Mouse (Mus musculus) embryonic stem cell, embryonic (primary cell): ENCODE data around the gene Vmn2r88.
"Not testable (repeated sequence)": the region's sequence is repeated elsewhere in the genome, so short reads cannot be mapped to it uniquely, and the experiment has no call there.

Experiments used
- CTCF ChIA-PET, 4 experiments: fragments of 300-600 bp in 2 of 4; fragments of 350-600 bp in 2 of 4; sonication (Branson Sonifier 250); formaldehyde crosslinking; loops; one replicate each; lab custom pipeline; 2022; ENCODE audit warnings: inconsistent platforms in 2 of 4; lab: Charles Lee
- POLR2A ChIA-PET, 4 experiments: fragments of 300-600 bp in 2 of 4; fragments of 350-600 bp in 2 of 4; sonication (Branson Sonifier 250); formaldehyde crosslinking; loops; one replicate each; lab custom pipeline; 2022; ENCODE audit warnings: antibody characterized with exemption in 4 of 4, inconsistent platforms in 1 of 4; lab: Charles Lee

Gene Vmn2r88

DNA sequence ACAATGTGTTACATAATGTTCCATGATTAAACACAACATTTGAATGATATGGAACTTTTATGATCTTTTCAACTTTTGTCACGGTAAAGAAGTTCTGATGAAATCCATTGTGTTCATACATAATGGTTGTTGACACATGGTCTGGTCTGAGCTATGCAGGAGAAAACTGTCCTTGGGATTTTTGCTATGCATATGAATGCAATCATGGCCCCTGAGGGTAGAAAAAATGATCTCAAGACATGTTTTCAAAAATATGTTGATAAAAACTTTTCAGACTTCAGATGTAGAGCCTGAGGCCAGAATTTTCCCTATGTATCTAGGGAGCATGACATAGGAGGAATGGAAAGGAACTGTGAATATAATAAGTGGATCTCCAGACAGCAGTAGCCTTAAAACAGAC, at the start of gene Vmn2r88:
TSS of gene Vmn2r88 (plus strand) at position 301 of the 400 bp plus-strand sequence.
- ChIA-PET CTCF (no interaction called here), POLR2A (no interaction called here)

DNA sequence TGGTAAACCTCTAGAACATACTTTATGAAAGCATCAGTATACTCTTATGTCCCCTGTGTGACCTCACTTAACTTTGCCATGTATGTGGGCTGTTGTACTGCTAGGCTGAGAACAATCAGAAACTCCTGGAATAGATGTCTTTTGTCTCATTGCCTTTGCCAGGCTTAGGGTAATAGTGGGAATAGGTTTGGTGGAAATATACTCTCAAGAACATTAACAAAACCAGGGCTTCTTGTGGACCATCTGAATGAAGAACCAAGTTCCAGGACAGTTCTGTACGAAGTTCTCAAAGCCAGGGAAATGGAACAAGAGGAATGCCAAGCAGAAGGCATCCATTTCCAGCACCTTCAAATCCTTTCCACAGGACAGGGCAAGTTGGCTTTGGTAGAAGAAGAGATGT, 49.2 kb upstream of the Vmn2r88 start, which contains the start of gene Gm7247:
TSS of gene Gm7247 (plus strand) at position 301 of the 400 bp plus-strand sequence.
- POLR2A ChIA-PET, result no interaction called here
- CTCF ChIA-PET, result no interaction called here

DNA sequence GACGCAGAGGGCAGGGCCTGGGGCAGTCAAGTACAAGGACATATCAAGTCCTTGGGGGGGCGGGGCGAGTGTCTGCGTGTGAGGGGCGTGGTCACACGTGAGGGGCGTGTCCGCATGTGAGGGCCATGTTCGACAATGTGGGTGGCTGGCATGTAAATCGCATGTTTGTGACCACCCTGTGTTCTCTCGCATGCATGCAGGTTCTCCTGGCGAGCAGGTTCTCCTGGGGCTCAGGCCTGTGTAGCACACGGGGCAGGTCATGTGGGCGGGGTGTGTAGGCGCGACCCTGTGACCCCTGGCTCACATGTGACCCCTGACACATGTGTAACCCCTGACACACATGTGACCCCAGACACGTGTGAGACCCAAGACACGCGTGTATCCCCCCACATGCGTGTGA, 27.8 kb upstream of the Vmn2r88 start:
- CTCF ChIA-PET, result no interaction called here
- POLR2A ChIA-PET, result no interaction called here

DNA sequence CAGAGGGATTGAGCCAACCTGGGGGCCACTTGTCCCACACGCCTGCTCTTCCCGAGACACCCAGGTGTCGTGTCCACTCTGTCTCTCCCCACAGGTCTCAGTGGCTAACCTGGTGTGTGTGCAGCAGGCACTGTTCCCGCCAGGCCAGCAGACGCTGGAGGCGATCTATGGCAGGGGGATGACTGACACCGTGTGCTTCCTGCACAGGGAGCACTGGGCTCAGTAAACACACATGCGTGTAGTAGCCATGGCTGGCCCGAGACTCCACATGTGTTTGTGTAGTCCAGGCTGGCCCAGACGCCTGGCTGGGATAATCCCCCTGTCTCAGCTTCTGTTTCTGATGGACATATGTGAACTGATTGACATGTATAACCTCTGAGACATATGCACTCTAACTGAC, 26.3 kb upstream of the Vmn2r88 start:
- CTCF ChIA-PET, result no interaction called here
- POLR2A ChIA-PET, result no interaction called here

DNA sequence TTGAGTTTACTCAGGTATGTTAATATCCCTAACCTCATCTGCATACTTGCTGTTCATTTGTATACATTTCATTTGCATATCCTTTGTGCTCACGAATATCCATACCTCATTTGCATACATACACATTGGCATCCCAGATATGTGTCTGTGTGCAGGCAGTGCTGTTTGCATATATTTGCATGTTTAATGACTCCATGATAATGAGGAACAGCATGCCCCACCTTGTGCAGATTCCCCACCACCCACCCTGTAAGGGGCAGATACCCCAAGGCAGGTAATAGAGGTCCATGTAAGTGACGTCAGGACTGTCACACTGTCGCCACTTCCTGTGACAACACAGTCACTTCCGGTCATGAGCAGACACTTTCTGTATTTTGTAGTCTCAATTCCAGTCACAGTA, 24.9 kb upstream of the Vmn2r88 start:
- ChIA-PET CTCF (no interaction called here), POLR2A (no interaction called here)

DNA sequence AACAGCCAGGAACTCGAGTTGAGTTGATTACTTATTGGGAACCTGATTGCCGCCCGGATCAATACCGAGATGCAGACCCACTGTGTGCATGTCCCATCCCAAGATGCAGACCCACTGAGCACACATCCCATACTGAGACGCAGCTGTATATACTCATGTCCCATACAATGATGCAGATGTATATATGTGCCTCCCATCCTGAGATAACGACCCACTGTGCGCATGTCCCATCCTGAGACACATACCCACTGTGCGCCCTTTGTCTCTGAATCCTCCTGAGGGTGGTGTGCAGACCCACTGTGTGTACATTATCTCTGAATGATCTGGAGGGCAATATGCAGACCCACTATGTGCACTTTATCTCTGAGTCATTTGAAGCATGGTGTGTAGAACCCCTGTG, 22.9 kb upstream of the Vmn2r88 start:
- POLR2A ChIA-PET, result no interaction called here

DNA sequence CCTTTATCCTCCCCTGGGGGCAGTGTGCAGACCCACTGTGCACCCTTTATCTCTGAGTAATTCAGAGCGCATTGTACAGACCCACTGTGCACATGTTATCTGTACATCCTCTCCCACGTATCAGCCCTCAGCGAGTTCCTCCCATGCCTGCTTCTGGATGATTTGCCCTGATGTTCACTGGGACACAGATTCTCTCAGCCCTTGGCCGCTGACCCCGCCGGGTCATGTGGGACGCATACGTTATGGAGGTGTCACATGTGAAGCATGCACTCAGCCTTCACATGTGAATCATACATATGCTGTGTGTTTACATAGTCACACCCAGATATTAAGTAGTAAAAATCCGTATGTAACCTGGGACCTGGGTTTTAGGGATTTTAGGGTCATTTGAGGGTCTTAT, 22.4 kb upstream of the Vmn2r88 start:
- CTCF ChIA-PET, result no interaction called here
- POLR2A ChIA-PET, result no interaction called here

More for the DNA sequence above, 22.9 kb upstream of the Vmn2r88 start:
- CTCF ChIA-PET, result no interaction called here

DNA sequence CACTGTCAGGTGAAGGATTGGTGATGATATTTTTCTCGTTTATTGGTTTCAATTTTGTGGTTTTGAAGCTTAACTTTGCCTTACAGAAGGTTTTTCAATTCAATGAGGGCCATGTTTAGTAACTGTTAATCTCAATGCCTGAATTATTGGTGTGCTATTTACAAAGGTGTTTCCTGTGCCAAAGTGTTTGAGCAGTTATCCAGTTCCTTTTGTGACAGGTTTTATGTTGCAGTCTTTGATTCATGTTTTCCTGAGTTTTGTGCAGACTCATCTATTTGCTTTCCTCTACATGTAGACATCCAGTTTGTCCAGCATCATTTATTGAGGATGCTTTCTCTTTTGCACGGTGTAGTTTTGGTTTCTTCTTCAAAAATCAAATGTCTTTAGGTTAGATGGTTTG, 13.3 kb downstream of the Vmn2r88 start:
- ChIA-PET CTCF (no interaction called here), POLR2A (no interaction called here)

DNA sequence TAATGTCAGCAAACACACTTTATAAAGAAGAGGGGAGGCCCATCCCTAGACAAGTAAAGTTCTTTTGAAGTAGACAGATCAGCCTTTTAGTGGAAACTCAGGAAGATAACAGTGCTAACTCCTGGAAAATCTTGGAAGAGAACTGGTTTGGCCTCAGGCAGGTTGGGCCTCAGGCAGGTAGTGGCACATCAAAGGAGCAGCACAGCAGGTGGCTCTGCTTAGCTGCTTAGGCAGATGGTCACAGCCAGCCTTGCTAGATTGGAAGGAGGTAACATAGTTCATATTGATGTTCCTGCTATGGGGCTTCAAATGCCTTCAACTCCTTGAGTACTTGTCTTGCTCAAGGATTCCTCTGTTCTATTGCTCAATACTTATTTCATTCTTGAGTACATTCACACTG, 19.5 kb downstream of the Vmn2r88 start:
- CTCF ChIA-PET, POLR2A ChIA-PET: not testable (repeated sequence)

DNA sequence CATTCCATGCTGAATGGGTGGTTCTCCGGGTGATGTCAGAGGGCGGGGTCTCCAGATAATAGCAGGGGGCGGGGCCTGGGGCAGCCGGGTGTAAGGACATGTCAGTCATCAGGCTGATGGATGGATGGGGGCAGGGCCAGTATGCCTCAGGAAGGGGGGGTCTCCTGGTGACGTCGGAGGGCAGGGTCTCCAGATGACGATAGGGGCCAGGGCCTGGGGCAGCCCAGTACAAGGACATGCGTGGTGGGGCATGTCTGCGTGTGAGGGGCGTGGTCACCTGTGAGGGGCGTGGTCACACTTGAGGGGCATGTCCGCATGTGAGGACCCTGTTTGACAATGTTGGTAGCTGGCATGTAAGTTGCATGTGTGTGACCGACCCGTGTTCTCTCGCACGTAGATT, 23.9 kb downstream of the Vmn2r88 start:
- ChIA-PET POLR2A (interaction anchor here in 1 of 4 experiments (1.8 kb wide), 1 partner anchor 53 kb away, joined by 3 read pairs; no protein-coding TSS in a partner anchor), CTCF (no interaction called here)

DNA sequence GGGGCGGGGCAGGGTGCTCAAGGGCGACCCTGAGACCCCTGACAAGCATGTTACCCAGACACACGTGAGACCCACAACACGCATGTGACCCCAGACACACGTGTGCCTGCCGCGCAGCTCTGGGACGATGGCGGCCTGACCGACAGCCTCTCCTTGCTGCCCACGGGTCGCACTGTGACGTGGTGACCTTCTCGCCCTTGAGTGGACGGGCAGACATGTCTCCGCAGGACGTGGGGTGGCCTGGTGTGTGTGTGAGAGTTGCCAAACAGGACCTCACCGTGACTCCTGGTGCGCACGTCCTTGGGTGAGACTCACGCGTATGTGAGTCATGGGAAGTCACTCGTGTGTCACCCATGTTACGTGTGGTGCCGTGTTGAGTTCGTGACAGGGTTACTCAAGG, 24.4 kb downstream of the Vmn2r88 start:
- POLR2A ChIA-PET, result interaction anchor here in 1 of 4 experiments (1.8 kb wide), 1 partner anchor 53 kb away, joined by 3 read pairs; no protein-coding TSS in a partner anchor

DNA sequence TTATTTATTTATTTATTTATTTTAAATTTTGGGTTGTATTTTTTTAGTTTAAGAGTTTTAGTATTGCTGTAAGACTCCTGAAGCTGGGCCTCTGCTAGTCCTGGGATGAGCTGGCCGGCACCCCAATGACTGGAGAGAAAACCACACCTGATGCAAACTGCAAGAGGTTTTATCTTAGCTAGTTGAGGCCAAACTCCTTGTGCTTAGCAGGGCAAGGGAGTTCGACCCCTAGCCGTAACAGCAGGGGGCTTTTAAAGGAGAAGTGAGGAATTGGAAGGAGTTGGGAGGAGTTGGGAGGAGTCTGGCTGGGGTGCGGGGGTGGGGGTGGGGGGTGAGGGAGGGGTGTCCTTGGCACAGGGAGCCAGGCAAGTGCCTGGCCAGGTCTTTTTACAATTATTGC, 28.3 kb downstream of the Vmn2r88 start:
- ChIA-PET CTCF (interaction anchor here in 2 of 4 experiments (0.6 to 0.7 kb wide), 2 partner anchors 21 to 125 kb away, joined by 3 to 8 read pairs; no protein-coding TSS in a partner anchor), POLR2A (no interaction called here)

More for the DNA sequence above, 24.4 kb downstream of the Vmn2r88 start:
- CTCF ChIA-PET, result no interaction called here

DNA sequence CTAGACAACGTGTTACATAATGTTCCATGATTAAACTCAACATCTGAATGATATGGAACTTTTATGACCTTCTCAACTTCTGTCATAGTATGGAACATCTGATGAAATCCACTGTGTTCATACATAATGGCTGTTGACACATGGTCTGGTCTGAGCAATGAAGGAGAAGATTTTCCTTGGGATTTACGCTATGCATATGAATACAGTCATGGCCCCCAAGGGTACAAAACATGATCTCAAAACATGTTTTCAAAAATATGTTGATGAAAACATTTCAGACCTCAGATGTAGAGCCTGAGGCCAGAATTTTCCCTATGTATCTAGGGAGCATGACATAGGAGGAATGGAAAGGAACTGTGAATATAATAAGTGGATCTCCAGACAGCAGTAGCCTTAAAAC, 40.9 kb downstream of the Vmn2r88 start, which contains the start of gene Vmn2r89:
TSS of gene Vmn2r89 (plus strand) at position 301 of the 400 bp plus-strand sequence.
- CTCF ChIA-PET, result not testable (repeated sequence)

More for the DNA sequence above, 40.9 kb downstream of the Vmn2r88 start, which contains the start of gene Vmn2r89:
- POLR2A ChIA-PET, result not testable (repeated sequence)
